Mouse (Mus musculus) CH12.LX (cell line): ENCODE results near the gene Emd.

ENCODE experiments used
- CTCF ChIP-seq, 2 experiments: IDR thresholded peaks in 1 of 2; conservative IDR thresholded peaks in 1 of 2; 2 replicates each; pipeline ENCODE4 v1.5.1; 2011 to 2012; ENCODE audit warnings: low read depth in 2 of 2, low read length in 2 of 2, improper control_type of control experiment in 1 of 2, inconsistent platforms in 1 of 2, mild to moderate bottlenecking in 1 of 2, moderate library complexity in 1 of 2
- E2F4 ChIP-seq: IDR thresholded peaks from 2 replicates; pipeline ENCODE4 v1.6.1; 2011; ENCODE audit warnings: low read depth, low read length, improper control_type of control experiment; ENCODE audit not compliant: insufficient replicate concordance
- ETS1 ChIP-seq: conservative IDR thresholded peaks from 2 replicates; pipeline ENCODE4 v1.6.1; 2012; ENCODE audit warnings: low read depth, mild to moderate bottlenecking, inconsistent platforms, low read length, improper control_type of control experiment, moderate library complexity
- GABPA ChIP-seq: IDR thresholded peaks from 2 replicates; pipeline ENCODE4 v1.6.1; 2012; ENCODE audit warnings: low read depth, low read length, improper control_type of control experiment, inconsistent platforms; ENCODE audit not compliant: insufficient replicate concordance
- JUND ChIP-seq: conservative IDR thresholded peaks from 2 replicates; pipeline ENCODE4 v1.6.1; 2011; ENCODE audit warnings: low read depth, low read length, improper control_type of control experiment
- NELFE ChIP-seq: IDR thresholded peaks from 2 replicates; pipeline ENCODE4 v1.6.1; 2011; ENCODE audit warnings: low read depth, low read length, improper control_type of control experiment
- NRF1 ChIP-seq: IDR thresholded peaks from 2 replicates; pipeline ENCODE4 v1.6.1; 2014; ENCODE audit warnings: low read depth, mild to moderate bottlenecking, inconsistent platforms, low read length, improper control_type of control experiment, moderate library complexity
- POLR2A ChIP-seq: IDR thresholded peaks from 2 replicates; pipeline ENCODE4 v1.6.1; 2011; ENCODE audit warnings: low read depth, mild to moderate bottlenecking, improper control_type of control experiment, low read length
- POLR2AphosphoS2 ChIP-seq: IDR thresholded peaks from 2 replicates; pipeline ENCODE4 v1.6.1; 2011; ENCODE audit warnings: low read depth, low read length, improper control_type of control experiment
- TCF12 ChIP-seq: IDR thresholded peaks from 2 replicates; pipeline ENCODE4 v1.6.1; 2014; ENCODE audit warnings: low read depth, mild to moderate bottlenecking, inconsistent platforms, low read length, improper control_type of control experiment
- UBTF ChIP-seq: IDR thresholded peaks from 2 replicates; pipeline ENCODE4 v1.6.1; 2012; ENCODE audit warnings: low read depth, mild to moderate bottlenecking, inconsistent platforms, low read length, improper control_type of control experiment, moderate library complexity
- USF2 ChIP-seq: conservative IDR thresholded peaks from 2 replicates; pipeline ENCODE4 v1.6.1; 2011; ENCODE audit warnings: low read depth, low read length, improper control_type of control experiment
- ZC3H11A ChIP-seq: IDR thresholded peaks from 2 replicates; pipeline ENCODE4 v1.6.1; 2012; ENCODE audit warnings: low read depth, mild to moderate bottlenecking, inconsistent platforms, low read length, improper control_type of control experiment
- ZMIZ1 ChIP-seq: IDR thresholded peaks from 2 replicates; pipeline ENCODE4 v1.6.1; 2012; ENCODE audit warnings: low read depth, mild to moderate bottlenecking, inconsistent platforms, low read length, improper control_type of control experiment

DNA sequence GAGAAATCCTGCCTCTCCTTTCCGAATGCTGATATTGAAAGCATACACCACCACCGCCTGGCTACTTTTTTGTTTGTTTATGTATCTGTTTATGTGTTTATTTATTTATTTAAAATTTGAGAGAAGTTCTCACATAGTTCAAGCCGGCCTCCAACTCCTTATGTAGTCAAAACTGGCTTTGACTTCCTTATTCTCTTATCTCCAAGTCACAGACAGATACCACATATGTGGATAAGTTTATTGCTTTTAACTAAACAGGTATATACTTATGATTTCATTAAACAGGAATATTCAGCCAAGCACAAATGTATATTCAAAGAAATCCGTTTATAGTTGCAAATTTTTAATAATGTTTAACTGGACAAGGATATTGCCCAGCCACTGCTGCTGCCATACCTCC, 38.9 kb downstream of the Emd start:
- TF ChIP-seq ZMIZ1 (no peak), NRF1 (no peak), USF2 (no peak), POLR2AphosphoS2 (no peak), CTCF (conservative IDR thresholded peaks at IDR 0.05 in 1 of 2, IDR thresholded peaks at IDR 0.05 in 1 of 2; ENCODE audit: low read depth in 2 of 2, low read length in 2 of 2) (no peak), ZC3H11A (no peak), NELFE (no peak), POLR2A (no peak), ETS1 (no peak), UBTF (no peak), GABPA (no peak), E2F4 (no peak), TCF12 (no peak), JUND (no peak)
